Mouse (Mus musculus) heart, adult 2 months (tissue): ENCODE measurements around the gene Gm45808. TPM values are rescaled to one million over a fixed set of nuclear protein-coding genes. Genes with fewer than 3 reads are reported as not detected.

ENCODE experiments used
- DNase-seq, 2 experiments: peaks; one replicate each; pipeline ENCODE4 v3.0.0; 2021
- H3K27ac ChIP-seq: fragments of 200-600 bp; 2 replicates; pipeline ENCODE4 v1.8.1; 2022
- H3K27me3 ChIP-seq: fragments of 200-500 bp; 2 replicates; pipeline ENCODE4 v1.6.1; 2012; ENCODE audit warnings: mild to moderate bottlenecking, low read length, inconsistent platforms, mixed read lengths; ENCODE audit not compliant: control insufficient read depth, insufficient read depth
- H3K36me3 ChIP-seq: fragments of 200-500 bp; 2 replicates; pipeline ENCODE4 v1.6.1; 2012; ENCODE audit warnings: low read length, inconsistent platforms; ENCODE audit not compliant: control insufficient read depth, insufficient read depth
- H3K4me1 ChIP-seq: fragments of 200-500 bp; 2 replicates; pipeline ENCODE4 v1.6.1; 2011; ENCODE audit warnings: low read length; ENCODE audit not compliant: control insufficient read depth, insufficient read depth
- H3K4me3 ChIP-seq: fragments of 200-600 bp; 2 replicates; pipeline ENCODE4 v1.8.1; 2022
- H3K79me2 ChIP-seq: fragments of 200-500 bp; replicated peaks from 2 replicates; pipeline ENCODE4 v1.6.1; 2012; ENCODE audit warnings: mild to moderate bottlenecking, inconsistent platforms, low read length, moderate library complexity, mixed read lengths; ENCODE audit not compliant: control insufficient read depth, insufficient read depth
- H3K9ac ChIP-seq: fragments of 200-500 bp; 2 replicates; pipeline ENCODE4 v1.6.1; 2012; ENCODE audit warnings: low read depth, mild to moderate bottlenecking, control low read depth, inconsistent platforms, low read length, mixed read lengths
- CTCF ChIP-seq: fragments of 200-600 bp; IDR thresholded peaks from 2 replicates; pipeline ENCODE4 v1.8.1; 2022; ENCODE audit warnings: antibody characterized with exemption, mild to moderate bottlenecking, moderate library complexity
- EP300 ChIP-seq: fragments of 200-500 bp; IDR thresholded peaks from 2 replicates; pipeline ENCODE4 v1.6.1; 2011; ENCODE audit warnings: low read depth, low read length, control low read depth; ENCODE audit not compliant: insufficient read depth
- POLR2A ChIP-seq: fragments of 200-500 bp; IDR thresholded peaks from 2 replicates; pipeline ENCODE4 v1.6.1; 2011; ENCODE audit warnings: mild to moderate bottlenecking, low read depth, low read length, control low read depth; ENCODE audit not compliant: insufficient read depth
- WGBS: fragments of 180-500 bp; shearing (Covaris S2); methylation state at CpG from one replicate; pipeline ENCODE4 v1.1.7; 2018; 5-methylcytosine and 5-hydroxymethylcytosine counted together
- intact Hi-C: fragments of 180-260 bp; cut with DNase I; formaldehyde crosslinking; loops from one replicate; pipeline ENCODE4 v1.15.1; 2025
- polyA plus RNA-seq: library from polyadenylated mRNA; depleted of rRNA; stranded (reverse); fragments of >200 nt; gene quantifications from 2 replicates; pipeline ENCODE4 v1.2.3, GENCODE M21; 2012
- total RNA-seq, 2 experiments: library from RNA; stranded (reverse); gene quantifications; 2 replicates each; pipeline ENCODE4 v1.2.3; 2021

Gene Gm45808
- total and polyA plus RNA-seq, 3 experiments, result 1.6 to 8.1 (median 4.8) TPM

GRCm38 (mm10) chr7:45478774-45479173 is 7.8 kb downstream of the Gm45808 start:
- 93% methylated on average over 7 of the region's 7 CpGs for WGBS

GRCm38 (mm10) chr7:45477003-45477402 is 9.6 kb downstream of the Gm45808 start:
- Histone ChIP-seq H3K9ac (no peak overlapping the region), H3K36me3 (no peaks in the 10 kb centered on the region), H3K4me3 (no peak overlapping the region), H3K79me2 (no peaks in the 10 kb centered on the region), H3K27me3 (no peaks in the 10 kb centered on the region), H3K4me1 (no peaks in the 10 kb centered on the region), H3K27ac (peak overlapping the region; percentile 12; the same call in 1 of the 2 replicates)
- intact Hi-C loops, result loop anchor here (1.0 to 2.0 kb wide), 2 partner anchors 46 to 84 kb away; no protein-coding TSS in a partner anchor
- 0% methylated on average over 3 of the region's 3 CpGs for WGBS
- peak in 1 of 2 experiments; percentile 64 for DNase-seq
- TF ChIP-seq CTCF (peak; percentile 85), EP300 (0 out of 2 replicates have a peak, but pooled peaks have one; percentile 61), POLR2A (no peak)

More at GRCm38 (mm10) chr7:45478774-45479173, 7.8 kb downstream of the Gm45808 start:
- Histone ChIP-seq H3K9ac (no peak overlapping the region), H3K27me3 (no peaks in the 10 kb centered on the region), H3K4me3 (no peak overlapping the region), H3K27ac (no peak overlapping the region), H3K36me3 (no peaks in the 10 kb centered on the region), H3K79me2 (no peaks in the 10 kb centered on the region), H3K4me1 (no peaks in the 10 kb centered on the region)
- DNase-seq, result no peak
- no peak for TF ChIP-seq POLR2A
- no peak for TF ChIP-seq CTCF
- TF ChIP-seq EP300, result no peak
- intact Hi-C loops, result no loop called here

GRCm38 (mm10) chr7:45476453-45476852 is 10.2 kb downstream of the Gm45808 start:
- H3K79me2 ChIP-seq, result no peaks in the 10 kb centered on the region
- H3K36me3 ChIP-seq, result no peaks in the 10 kb centered on the region
- H3K27me3 ChIP-seq, result no peaks in the 10 kb centered on the region
- TF ChIP-seq POLR2A (no peak), CTCF (no peak), EP300 (no peak)
- WGBS, result 20% methylated on average over 1 of the region's 1 CpGs
- no peaks in the 10 kb centered on the region for H3K4me1 ChIP-seq
- peak overlapping the region; percentile 12; the same call in 1 of the 2 replicates for H3K27ac ChIP-seq
- H3K4me3 ChIP-seq, result no peak overlapping the region
- intact Hi-C loops, result loop anchor here (2.0 kb wide), 1 partner anchor 84 kb away; no protein-coding TSS in a partner anchor
- H3K9ac ChIP-seq, result no peak overlapping the region
- DNase-seq, result no peak

GRCm38 (mm10) chr7:45475291-45475969 is 11.2 kb downstream of the Gm45808 start:
- Histone ChIP-seq H3K36me3 (no peaks in the 10 kb centered on the region), H3K4me3 (peak overlapping the region; percentile 39; the same call in 1 of the 2 replicates), H3K9ac (peak overlapping the region; percentile 42), H3K79me2 (no peaks in the 10 kb centered on the region), H3K27me3 (no peaks in the 10 kb centered on the region), H3K27ac (peak overlapping the region; percentile 51; the same call in 1 of the 2 replicates), H3K4me1 (no peaks in the 10 kb centered on the region)
- WGBS, result 67% methylated on average over 16 of the region's 16 CpGs
- no peak for DNase-seq
- intact Hi-C loops, result no loop called here
- TF ChIP-seq POLR2A (0 out of 2 replicates have a peak, but pooled peaks have one; percentile 29), EP300 (no peak)

GRCm38 (mm10) chr7:45470869-45471268 is 15.7 kb downstream of the Gm45808 start:
- no peak overlapping the region for H3K4me3 ChIP-seq
- H3K27ac ChIP-seq, result no peak overlapping the region
- H3K79me2 ChIP-seq, result no peaks in the 10 kb centered on the region
- H3K9ac ChIP-seq, result no peak overlapping the region
- TF ChIP-seq CTCF, result peak; percentile 96
- TF ChIP-seq POLR2A, result no peak
- H3K27me3 ChIP-seq, result no peaks in the 10 kb centered on the region
- DNase-seq, result peak; percentile 70 to 79
- WGBS, result 6% methylated on average over 3 of the region's 3 CpGs
- 0 out of 2 replicates have a peak, but pooled peaks cover 2% of the 10 kb centered on the region for H3K4me1 ChIP-seq
- intact Hi-C loops, result no loop called here
- H3K36me3 ChIP-seq, result no peaks in the 10 kb centered on the region

DNA sequence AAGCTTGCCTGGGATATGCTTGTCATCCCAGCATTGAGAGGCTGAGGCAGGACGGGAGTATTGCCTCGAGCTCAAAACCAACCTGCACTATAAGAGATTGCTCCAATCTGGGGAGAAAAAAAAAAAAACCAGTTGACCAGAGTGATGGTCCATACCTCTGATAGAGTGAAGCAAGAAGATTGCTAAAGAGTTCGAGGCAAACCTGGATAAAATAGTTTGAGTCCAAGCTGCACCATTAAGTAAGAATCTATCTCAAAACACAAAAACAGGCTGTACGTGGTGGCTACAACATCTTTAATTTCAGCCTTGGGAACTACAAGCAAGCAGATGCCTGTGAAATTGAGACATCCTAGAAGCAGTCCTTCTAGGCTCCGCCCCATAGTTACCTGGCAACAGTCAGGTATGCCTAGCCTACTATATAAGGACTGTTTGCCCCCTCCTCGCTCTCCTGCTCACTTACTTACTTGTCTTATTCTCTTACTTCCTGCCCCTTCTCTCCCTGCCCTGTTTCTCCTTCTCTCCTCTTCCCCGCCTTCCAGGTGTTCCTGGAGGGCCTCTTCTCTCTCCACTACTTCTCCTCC is 19.4 kb downstream of the Gm45808 start:
- 0 out of 2 replicates have a peak, but pooled peaks cover 3% of the 10 kb centered on the region for H3K4me1 ChIP-seq
- H3K36me3 ChIP-seq, result no peaks in the 10 kb centered on the region
- H3K9ac ChIP-seq, result peak overlapping the region; percentile 61; the same call in 1 of the 2 replicates
- no peak for TF ChIP-seq POLR2A
- TF ChIP-seq EP300, result no peak
- TF ChIP-seq CTCF, result no peak
- no peaks in the 10 kb centered on the region for H3K79me2 ChIP-seq
- DNase-seq, result no peak
- intact Hi-C loops, result loop anchor here (10.0 kb wide), 1 partner anchor 338 kb away; no protein-coding TSS in a partner anchor
- H3K27ac ChIP-seq, result peak overlapping the region; percentile 86
- peak overlapping the region; percentile 92 for H3K4me3 ChIP-seq
- WGBS, result 44% methylated on average over 7 of the region's 7 CpGs
- no peaks in the 10 kb centered on the region for H3K27me3 ChIP-seq
